Mouse (Mus musculus): ENCODE results near the gene Mrgbp.
A peak's percentile ranks its signal among the peaks of the same experiment; 100 is the strongest.

Mrgbp gene

GRCm38 (mm10) chr2:180581002-180581401 lies at the start of gene Mrgbp:
Gene Mrgbp, plus strand, starts transcription at chr2:180581304.
- no peak for DNase-seq (ENCODE audit: low read depth, low spot score)

GRCm38 (mm10) chr2:180531671-180532385 lies 49.3 kb upstream of the Mrgbp start:
- DNase-seq (ENCODE audit: low read depth, low spot score) = no peak

GRCm38 (mm10) chr2:180532386-180532995 lies 48.6 kb upstream of the Mrgbp start:
- DNase-seq (ENCODE audit: low read depth, low spot score) = no peak

- no peak for DNase-seq (ENCODE audit: low read depth, low spot score)
Measured at GRCm38 (mm10) chr2:180533237-180533636, 47.9 kb upstream of the Mrgbp start.

- DNase-seq (ENCODE audit: low read depth, low spot score) = no peak
Measured at GRCm38 (mm10) chr2:180543675-180544074, 37.4 kb upstream of the Mrgbp start.

GRCm38 (mm10) chr2:180545046-180545445 lies 36.1 kb upstream of the Mrgbp start:
- no peak for DNase-seq (ENCODE audit: low read depth, low spot score)

- DNase-seq (ENCODE audit: low read depth, low spot score) = no peak
Measured at GRCm38 (mm10) chr2:180547384-180548106, 33.6 kb upstream of the Mrgbp start.

GRCm38 (mm10) chr2:180552340-180552739 lies 28.8 kb upstream of the Mrgbp start:
- no peak for DNase-seq (ENCODE audit: low read depth, low spot score)

GRCm38 (mm10) chr2:180555219-180555618 lies 25.9 kb upstream of the Mrgbp start:
- DNase-seq (ENCODE audit: low read depth, low spot score) = no peak

GRCm38 (mm10) chr2:180556470-180556869 lies 24.6 kb upstream of the Mrgbp start:
- no peak for DNase-seq (ENCODE audit: low read depth, low spot score)

GRCm38 (mm10) chr2:180560245-180560644 lies 20.9 kb upstream of the Mrgbp start:
- DNase-seq (ENCODE audit: low read depth, low spot score) = no peak

- no peak for DNase-seq (ENCODE audit: low read depth, low spot score)
Measured at GRCm38 (mm10) chr2:180562146-180562545, 19.0 kb upstream of the Mrgbp start.

GRCm38 (mm10) chr2:180563296-180563695 lies 17.8 kb upstream of the Mrgbp start:
- DNase-seq (ENCODE audit: low read depth, low spot score) = no peak

GRCm38 (mm10) chr2:180563841-180564240 lies 17.3 kb upstream of the Mrgbp start:
- no peak for DNase-seq (ENCODE audit: low read depth, low spot score)

- DNase-seq (ENCODE audit: low read depth, low spot score) = peak; percentile 66
Measured at GRCm38 (mm10) chr2:180566240-180566913, 14.7 kb upstream of the Mrgbp start.

- no peak for DNase-seq (ENCODE audit: low read depth, low spot score)
Measured at GRCm38 (mm10) chr2:180569028-180569643, 12.0 kb upstream of the Mrgbp start.

GRCm38 (mm10) chr2:180576482-180576881 lies 4.6 kb upstream of the Mrgbp start:
- DNase-seq (ENCODE audit: low read depth, low spot score) = no peak

GRCm38 (mm10) chr2:180578686-180579085 lies 2.4 kb upstream of the Mrgbp start:
- DNase-seq (ENCODE audit: low read depth, low spot score) = peak; percentile 79

GRCm38 (mm10) chr2:180582481-180583153 lies 1.5 kb downstream of the Mrgbp start:
- peak; percentile 97 for DNase-seq (ENCODE audit: low read depth, low spot score)

GRCm38 (mm10) chr2:180583154-180583507 lies 2.0 kb downstream of the Mrgbp start:
- no peak for DNase-seq (ENCODE audit: low read depth, low spot score)

GRCm38 (mm10) chr2:180588736-180589122 lies 7.6 kb downstream of the Mrgbp start:
- no peak for DNase-seq (ENCODE audit: low read depth, low spot score)

Measured in forelimb bud, embryonic 11.5 days (tissue).